Mouse (Mus musculus) olfactory bulb, adult 2 months (tissue): Measurements from ENCODE around the gene Tas2r144. TPM values are rescaled to one million over a fixed set of nuclear protein-coding genes. Genes with fewer than 3 reads are reported as not detected.

Experiments used
- H3K27ac ChIP-seq: fragments of 200-500 bp; 2 replicates; pipeline ENCODE4 v1.5.1; 2012; ENCODE audit warnings: low read depth, low read length; ENCODE audit not compliant: insufficient read depth
- H3K4me1 ChIP-seq: fragments of 200-500 bp; 2 replicates; pipeline ENCODE4 v1.6.1; 2012; ENCODE audit warnings: low read length; ENCODE audit not compliant: control insufficient read depth, insufficient read depth
- H3K4me3 ChIP-seq: fragments of 200-500 bp; 2 replicates; pipeline ENCODE4 v1.5.1; 2012; ENCODE audit warnings: mild to moderate bottlenecking, low read depth, low read length, moderate library complexity; ENCODE audit not compliant: insufficient read depth
- CTCF ChIP-seq: fragments of 200-500 bp; IDR thresholded peaks from 2 replicates; pipeline ENCODE4 v1.5.1; 2012; ENCODE audit warnings: low read depth, mild to moderate bottlenecking, low read length, moderate library complexity; ENCODE audit not compliant: insufficient read depth
- POLR2A ChIP-seq: fragments of 200-500 bp; IDR thresholded peaks from 2 replicates; pipeline ENCODE4 v1.6.1; 2012; ENCODE audit warnings: mild to moderate bottlenecking, low read depth, low read length, moderate library complexity; ENCODE audit not compliant: insufficient read depth
- WGBS: fragments of 180-500 bp; shearing (Covaris S2); methylation state at CpG from one replicate; pipeline ENCODE4 v1.1.7; 2018; 5-methylcytosine and 5-hydroxymethylcytosine counted together
- polyA plus RNA-seq: library from polyadenylated mRNA; stranded (reverse); fragments of >200 nt; gene quantifications from 2 replicates; pipeline ENCODE4 v1.2.4, GENCODE M21; 2012; ENCODE audit warnings: low replicate concordance; ENCODE audit not compliant: missing spikeins, insufficient read depth, insufficient read length

Tas2r144 gene
- polyA plus RNA-seq, 1 experiment, result not detected

GRCm38 (mm10) chr6:42231191-42231590, 16.1 kb downstream of the Tas2r144 start:
- 65% methylated on average over 3 of the region's 3 CpGs for WGBS

GRCm38 (mm10) chr6:42237276-42237805, 22.2 kb downstream of the Tas2r144 start:
- Histone ChIP-seq H3K4me1 (no peaks in the 10 kb centered on the region), H3K27ac (no peak overlapping the region), H3K4me3 (no peak overlapping the region)
- no peak for TF ChIP-seq CTCF
- no peak for TF ChIP-seq POLR2A
- WGBS, result 76% methylated on average over 6 of the region's 6 CpGs

More at GRCm38 (mm10) chr6:42231191-42231590, 16.1 kb downstream of the Tas2r144 start:
- no peak overlapping the region for H3K4me3 ChIP-seq
- no peak overlapping the region for H3K27ac ChIP-seq
- TF ChIP-seq CTCF (no peak), POLR2A (no peak)
- H3K4me1 ChIP-seq, result no peaks in the 10 kb centered on the region

GRCm38 (mm10) chr6:42241311-42242045, 26.4 kb downstream of the Tas2r144 start:
- no peak overlapping the region for H3K4me3 ChIP-seq
- H3K27ac ChIP-seq, result no peak overlapping the region
- TF ChIP-seq POLR2A (no peak), CTCF (no peak)
- WGBS, result 73% methylated on average over 6 of the region's 6 CpGs
- peaks cover 6% of the 10 kb centered on the region; the same call in 1 of the 2 replicates for H3K4me1 ChIP-seq

- H3K4me1 ChIP-seq, result peaks cover 6% of the 10 kb centered on the region; the same call in 1 of the 2 replicates
- H3K4me3 ChIP-seq, result peak within 1 kb of the TSS; percentile 53
- H3K27ac ChIP-seq, result no peak within 1 kb of the TSS
- TF ChIP-seq CTCF, result no peak
- peak; percentile 37; the same call in 1 of the 2 replicates for TF ChIP-seq POLR2A
- 4% methylated on average over 28 of the region's 28 CpGs for WGBS
Observed at GRCm38 (mm10) chr6:42245711-42246353, 30.7 kb downstream of the Tas2r144 start, which contains the start of gene Gstk1. TSS of gene Gstk1 (plus strand) at chr6:42245935.

- TF ChIP-seq POLR2A (no peak), CTCF (no peak)
- 30% methylated on average over 8 of the region's 8 CpGs for WGBS
- H3K4me1 ChIP-seq, result peaks cover 6% of the 10 kb centered on the region; the same call in 1 of the 2 replicates
- H3K4me3 ChIP-seq, result no peak overlapping the region
- H3K27ac ChIP-seq, result no peak overlapping the region
Observed at GRCm38 (mm10) chr6:42247173-42247572, 32.0 kb downstream of the Tas2r144 start.

- TF ChIP-seq CTCF, result no peak
- WGBS, result 78% methylated on average over 1 of the region's 1 CpGs
Observed at GRCm38 (mm10) chr6:42247981-42248380, 32.9 kb downstream of the Tas2r144 start.

GRCm38 (mm10) chr6:42251791-42252190, 36.7 kb downstream of the Tas2r144 start:
- 94% methylated on average over 4 of the region's 4 CpGs for WGBS
- H3K27ac ChIP-seq, result no peak overlapping the region
- no peak for TF ChIP-seq POLR2A
- TF ChIP-seq CTCF, result no peak
- no peaks in the 10 kb centered on the region for H3K4me1 ChIP-seq
- H3K4me3 ChIP-seq, result no peak overlapping the region

More at GRCm38 (mm10) chr6:42247981-42248380, 32.9 kb downstream of the Tas2r144 start:
- Histone ChIP-seq H3K4me1 (peaks cover 6% of the 10 kb centered on the region; the same call in 1 of the 2 replicates), H3K4me3 (no peak overlapping the region), H3K27ac (no peak overlapping the region)

- Histone ChIP-seq H3K27ac (no peak overlapping the region), H3K4me1 (no peaks in the 10 kb centered on the region), H3K4me3 (no peak overlapping the region)
- 75% methylated on average over 2 of the region's 2 CpGs for WGBS
- TF ChIP-seq POLR2A (no peak), CTCF (no peak)
Observed at GRCm38 (mm10) chr6:42253103-42253502, 38.0 kb downstream of the Tas2r144 start.

- Histone ChIP-seq H3K4me3 (no peak overlapping the region), H3K4me1 (no peaks in the 10 kb centered on the region), H3K27ac (no peak overlapping the region)
- WGBS, result 23% methylated on average over 11 of the region's 11 CpGs
- TF ChIP-seq POLR2A (no peak), CTCF (peak; percentile 41; the same call in 1 of the 2 replicates)
Observed at GRCm38 (mm10) chr6:42257303-42257863, 42.3 kb downstream of the Tas2r144 start.
